Mouse (Mus musculus) retina, adult 2 months (tissue): ENCODE results near the gene Zfp672.

ENCODE experiments used
- DNase-seq: peaks from one replicate; pipeline ENCODE4 v3.0.0-alpha.2; 2012; ENCODE audit warnings: low read depth, low spot score

Gene Zfp672

GRCm38 (mm10) chr11:58289992-58290682, 40.0 kb downstream of the Zfp672 start:
- DNase-seq, result no peak

GRCm38 (mm10) chr11:58282518-58282917, 47.6 kb downstream of the Zfp672 start:
- DNase-seq, result no peak

GRCm38 (mm10) chr11:58281970-58282496, 48.1 kb downstream of the Zfp672 start:
- no peak for DNase-seq

GRCm38 (mm10) chr11:58275756-58276155, 54.4 kb downstream of the Zfp672 start:
- no peak for DNase-seq

- DNase-seq, result no peak
These were observed 55.6 kb downstream of the Zfp672 start, which contains the start of gene 4930438A08Rik for GRCm38 (mm10) chr11:58274572-58274971. Gene 4930438A08Rik, plus strand, starts transcription at chr11:58274799.

- no peak for DNase-seq
These were observed 61.9 kb downstream of the Zfp672 start for GRCm38 (mm10) chr11:58268285-58268684.
